Mouse (Mus musculus): ENCODE data around the gene Olfm1.

Olfm1 gene

GRCm38 (mm10) chr2:28204677-28205466, 12.1 kb downstream of the Olfm1 start:
- DNase-seq (ENCODE audit: low spot score in 2 of 2) = peak in 1 of 2 experiments; percentile 18

GRCm38 (mm10) chr2:28205467-28205805, 12.6 kb downstream of the Olfm1 start:
- peak; percentile 87 to 88 for DNase-seq (ENCODE audit: low spot score in 2 of 2)

- no peak for DNase-seq (ENCODE audit: low spot score in 2 of 2)
Observed at GRCm38 (mm10) chr2:28205870-28206421, 13.2 kb downstream of the Olfm1 start.

GRCm38 (mm10) chr2:28206472-28206871, 13.7 kb downstream of the Olfm1 start:
- no peak for DNase-seq (ENCODE audit: low spot score in 2 of 2)

GRCm38 (mm10) chr2:28207200-28207750, 14.5 kb downstream of the Olfm1 start:
- DNase-seq (ENCODE audit: low spot score in 2 of 2) = no peak

GRCm38 (mm10) chr2:28208130-28208745, 15.4 kb downstream of the Olfm1 start:
- no peak for DNase-seq (ENCODE audit: low spot score in 2 of 2)

GRCm38 (mm10) chr2:28209211-28209610, 16.4 kb downstream of the Olfm1 start:
- no peak for DNase-seq (ENCODE audit: low spot score in 2 of 2)

GRCm38 (mm10) chr2:28209653-28210052, 16.9 kb downstream of the Olfm1 start:
- no peak for DNase-seq (ENCODE audit: low spot score in 2 of 2)

GRCm38 (mm10) chr2:28210273-28210672, 17.5 kb downstream of the Olfm1 start:
- no peak for DNase-seq (ENCODE audit: low spot score in 2 of 2)

- no peak for DNase-seq (ENCODE audit: low spot score in 2 of 2)
Observed at GRCm38 (mm10) chr2:28211531-28212281, 18.9 kb downstream of the Olfm1 start.

GRCm38 (mm10) chr2:28212911-28213310, 20.1 kb downstream of the Olfm1 start:
- no peak for DNase-seq (ENCODE audit: low spot score in 2 of 2)

- no peak for DNase-seq (ENCODE audit: low spot score in 2 of 2)
Observed at GRCm38 (mm10) chr2:28216211-28216775, 23.5 kb downstream of the Olfm1 start.

- DNase-seq (ENCODE audit: low spot score in 2 of 2) = no peak
Observed at GRCm38 (mm10) chr2:28217783-28218182, 25.0 kb downstream of the Olfm1 start.

- DNase-seq (ENCODE audit: low spot score in 2 of 2) = no peak
Observed at GRCm38 (mm10) chr2:28218651-28219356, 26.0 kb downstream of the Olfm1 start.

GRCm38 (mm10) chr2:28219625-28220024, 26.8 kb downstream of the Olfm1 start:
- no peak for DNase-seq (ENCODE audit: low spot score in 2 of 2)

- DNase-seq (ENCODE audit: low spot score in 2 of 2) = no peak
Observed at GRCm38 (mm10) chr2:28221803-28222202, 29.0 kb downstream of the Olfm1 start.

- DNase-seq (ENCODE audit: low spot score in 2 of 2) = no peak
Observed at GRCm38 (mm10) chr2:28224819-28225218, 32.0 kb downstream of the Olfm1 start.

GRCm38 (mm10) chr2:28225906-28226305, 33.1 kb downstream of the Olfm1 start:
- DNase-seq (ENCODE audit: low spot score in 2 of 2) = peak; percentile 84 to 86

GRCm38 (mm10) chr2:28226971-28227370, 34.2 kb downstream of the Olfm1 start:
- no peak for DNase-seq (ENCODE audit: low spot score in 2 of 2)

- no peak for DNase-seq (ENCODE audit: low spot score in 2 of 2)
Observed at GRCm38 (mm10) chr2:28227589-28228191, 34.9 kb downstream of the Olfm1 start.

GRCm38 (mm10) chr2:28228364-28228763, 35.6 kb downstream of the Olfm1 start:
- DNase-seq (ENCODE audit: low spot score in 2 of 2) = no peak

All from frontal cortex, postnatal 36 days (tissue).